33 mouse cellular contexts compared by ENCODE assay signal in the genomic region with DNA sequence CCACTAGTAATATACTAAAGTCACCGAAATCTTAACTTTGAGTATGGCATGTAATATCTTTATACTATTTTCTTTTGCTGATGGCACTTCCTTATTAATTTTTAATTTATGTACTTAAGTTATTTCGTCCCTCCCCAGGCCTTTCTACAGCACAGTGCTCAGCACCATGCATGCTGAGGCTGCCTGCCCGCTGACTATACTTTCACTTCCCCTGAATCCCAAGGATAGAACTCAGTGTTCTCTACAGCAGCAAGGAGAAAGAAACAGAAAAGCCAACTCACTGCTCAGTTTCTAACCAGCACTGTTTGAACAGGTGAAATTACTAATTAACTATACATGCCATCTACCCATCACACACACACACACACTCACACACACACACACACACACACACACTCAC. TPM values are rescaled to one million over a fixed set of nuclear protein-coding genes. Genes with fewer than 3 reads are reported as not detected.
DNase-seq lines count a peak whose midpoint lies in the region; ATAC-seq and TF ChIP-seq lines count a peak whose summit lies in the region.
"Had no signal": no experiment of that assay in that cellular context is flagged by ENCODE, and none has a peak within 500 bp of the region (broad histone marks: within the 10 kb centered on the region; RNA-seq: fewer than 3 reads in every experiment).

No protein-coding gene starts in this region.

- H3K27ac ChIP-seq in liver, adult 2 months (replicated peaks; ENCODE audit: insufficient read depth, low read depth, low read length) = no peak overlapping the region
- no peak overlapping the region for H3K27ac ChIP-seq in liver, embryonic 12.5 days
- peak overlapping the region; percentile 57 for H3K27ac ChIP-seq in bone marrow macrophage, adult 2 months (ENCODE audit: insufficient read depth, low read depth, low read length)
- H3K27ac ChIP-seq: embryonic facial prominence, embryonic 13.5 days; forebrain, embryonic 10.5 days; forebrain, embryonic 15.5 days; heart, embryonic 10.5 days; heart, embryonic 15.5 days; hindbrain, embryonic 12.5 days; hindbrain, postnatal 0 days; intestine, embryonic 15.5 days; layer of hippocampus, adult 2 months; limb, embryonic 10.5 days; limb, embryonic 15.5 days; neural tube, embryonic 12.5 days had no signal

- 71% methylated on average over 3 of the region's 3 CpGs for WGBS in liver, adult 2 months
- WGBS in liver, embryonic 12.5 days (ENCODE audit: insufficient replicate concordance) = 85% methylated on average over 3 of the region's 3 CpGs

- ATAC-seq in liver, embryonic 12.5 days = no peak
- ATAC-seq in megakaryocyte, adult 5-6 weeks (ENCODE audit: poor library complexity, severe bottlenecking) = peak; percentile 83
- ATAC-seq: CD4-positive, CD25-positive, alpha-beta regulatory T cell, adult 4 months; forebrain, embryonic 15.5 days; hindbrain, postnatal 0 days; intestine, embryonic 15.5 days had no signal

- H3K36me3 ChIP-seq in liver, adult 2 months (ENCODE audit: control insufficient read depth, insufficient read depth, low read length) = peaks cover 4% of the 10 kb centered on the region
- H3K36me3 ChIP-seq in liver, embryonic 12.5 days = peaks cover 62% of the 10 kb centered on the region
- peaks cover 4% of the 10 kb centered on the region for H3K36me3 ChIP-seq in splenic B cell, adult 2 months (ENCODE audit: control insufficient read depth, insufficient read depth, low read length, poor library complexity, severe bottlenecking)
- H3K36me3 ChIP-seq: forebrain, embryonic 15.5 days; intestine, embryonic 15.5 days had no signal

- TF ChIP-seq POLR2A in liver, adult 2 months (IDR thresholded peaks at IDR 0.05; ENCODE audit: extremely low read depth, insufficient read depth, low read length) = no peak
- no peak for TF ChIP-seq POLR2A in bone marrow macrophage, adult 2 months (IDR thresholded peaks at IDR 0.05; ENCODE audit: borderline replicate concordance, low read depth, low read length)

- H3K9me3 ChIP-seq in liver, embryonic 12.5 days (replicated peaks) = no peaks in the 10 kb centered on the region
- H3K9me3 ChIP-seq: embryonic facial prominence, embryonic 13.5 days; forebrain, embryonic 10.5 days; forebrain, embryonic 15.5 days; heart, embryonic 10.5 days; heart, embryonic 15.5 days; hindbrain, embryonic 12.5 days; intestine, embryonic 15.5 days; limb, embryonic 10.5 days; limb, embryonic 15.5 days; neural tube, embryonic 12.5 days had no signal

- no peak for TF ChIP-seq CTCF in liver, adult 2 months (IDR thresholded peaks at IDR 0.05; ENCODE audit: low read depth, low read length)
- no peak for TF ChIP-seq CTCF in bone marrow macrophage, adult 2 months (IDR thresholded peaks at IDR 0.05; ENCODE audit: low read depth, low read length)

- H3K79me2 ChIP-seq in liver, adult 2 months (ENCODE audit: control insufficient read depth, insufficient read depth, low read length) = peaks cover 53% of the 10 kb centered on the region; the same call in 1 of the 2 replicates

- H3K4me2 ChIP-seq in liver, embryonic 12.5 days = no peak overlapping the region
- H3K4me2 ChIP-seq: embryonic facial prominence, embryonic 13.5 days; forebrain, embryonic 15.5 days; heart, embryonic 15.5 days; hindbrain, embryonic 12.5 days; intestine, embryonic 15.5 days; limb, embryonic 15.5 days; neural tube, embryonic 12.5 days had no signal

- peaks cover 35% of the 10 kb centered on the region for H3K4me1 ChIP-seq in liver, adult 2 months (ENCODE audit: control insufficient read depth, insufficient read depth, low read length)
- peaks cover 11% of the 10 kb centered on the region; the same call in 1 of the 2 replicates for H3K4me1 ChIP-seq in liver, embryonic 12.5 days
- peaks cover 57% of the 10 kb centered on the region for H3K4me1 ChIP-seq in bone marrow macrophage, adult 2 months (ENCODE audit: control insufficient read depth, insufficient read depth, low read length)
- H3K4me1 ChIP-seq: embryonic facial prominence, embryonic 13.5 days; forebrain, embryonic 10.5 days; hindbrain, embryonic 12.5 days; limb, embryonic 10.5 days; limb, embryonic 15.5 days; neural tube, embryonic 12.5 days had no signal

- H3K27me3 ChIP-seq in liver, adult 2 months (ENCODE audit: control insufficient read depth, insufficient read depth, low read length) = no peaks in the 10 kb centered on the region
- H3K27me3 ChIP-seq in liver, embryonic 12.5 days (replicated peaks) = no peaks in the 10 kb centered on the region
- H3K27me3 ChIP-seq in splenic B cell, adult 2 months (ENCODE audit: control insufficient read depth, insufficient read depth, low read length, poor library complexity, severe bottlenecking) = no peaks in the 10 kb centered on the region
- H3K27me3 ChIP-seq: embryonic facial prominence, embryonic 13.5 days; forebrain, embryonic 15.5 days; heart, embryonic 15.5 days; hindbrain, embryonic 12.5 days; intestine, embryonic 15.5 days; limb, embryonic 15.5 days; neural tube, embryonic 12.5 days had no signal

- DNase-seq in liver, adult 2 months (ENCODE audit: extremely low read depth, low read depth, low spot score) = peak; percentile 33
- DNase-seq in splenic B cell, adult 2 months (ENCODE audit: low read depth, low spot score) = peak; percentile 63
- no peak for DNase-seq in left cerebral cortex, adult 8-10 months (ENCODE audit: low spot score in 2 of 2)
- DNase-seq in ovary, postnatal 36 days (ENCODE audit: low spot score) = no peak
- DNase-seq: adrenal gland, postnatal 36 days; cerebellum, adult 8-10 months; cerebellum, postnatal 36 days; embryo, embryonic 11 days; heart, adult 11 months; kidney, adult 2 months; kidney, postnatal 36 days; lung, postnatal 36 days; midbrain, embryonic 14.5 days; right cerebral cortex, postnatal 14 days; thymus, adult 2 months; thymus, postnatal 36 days had no signal

- no peak overlapping the region for H3K9ac ChIP-seq in liver, adult 2 months (ENCODE audit: low read depth, low read length)
- no peak overlapping the region for H3K9ac ChIP-seq in liver, embryonic 12.5 days
- H3K9ac ChIP-seq: embryonic facial prominence, embryonic 13.5 days; forebrain, embryonic 15.5 days; heart, embryonic 15.5 days; hindbrain, embryonic 12.5 days; intestine, embryonic 15.5 days; limb, embryonic 15.5 days; neural tube, embryonic 12.5 days had no signal

- H3K4me3 ChIP-seq in liver, adult 2 months (ENCODE audit: insufficient read depth, low read depth, low read length) = no peak overlapping the region
- H3K4me3 ChIP-seq in liver, embryonic 12.5 days = no peak overlapping the region
- no peak overlapping the region for H3K4me3 ChIP-seq in bone marrow macrophage, adult 2 months (ENCODE audit: insufficient read depth, low read length)
- H3K4me3 ChIP-seq: embryonic facial prominence, embryonic 13.5 days; forebrain, embryonic 10.5 days; forebrain, embryonic 15.5 days; heart, embryonic 10.5 days; heart, embryonic 15.5 days; hindbrain, embryonic 12.5 days; intestine, embryonic 15.5 days; layer of hippocampus, adult 2 months; limb, embryonic 10.5 days; limb, embryonic 15.5 days; myocyte; neural tube, embryonic 12.5 days had no signal

RNA-seq across cellular contexts. Expression of gene Rab7, which starts 11.6 kb away (rescaled TPM):
- total RNA-seq in liver, adult 2 months (2014; rRNA removed) = 69.7 and 80.9 TPM in 2 replicates
- polyA plus RNA-seq in liver, adult 2 months (2012; rRNA removed) = 134 and 145 TPM in 2 replicates
- 134 and 135 TPM in 2 replicates for polyA plus RNA-seq in liver, embryonic 12.5 days (2016; fragmentation: Nextera tagmentation; extraction: Ambion mirVana)
- polyA plus RNA-seq in bone marrow macrophage, adult 2 months (2012; ENCODE audit: insufficient read depth, insufficient read length, missing spikeins) = 475 and 476 TPM in 2 replicates
- total RNA-seq in megakaryocyte, adult 5-6 weeks (2015) = 429 and 450 TPM in 2 replicates
- total RNA-seq in megakaryocyte, adult 5-6 weeks (2017) = 132 and 169 TPM in 2 replicates
- 100 to 1,000 TPM; 323 to 394 (median 346) TPM for total RNA-seq in left cerebral cortex, adult 8-10 months (2022)

RNA-seq across cellular contexts. Expression of gene Rpn1, which starts 50.8 kb away (rescaled TPM):
- total RNA-seq in liver, adult 2 months (2014; rRNA removed) = 124 and 153 TPM in 2 replicates
- polyA plus RNA-seq in liver, adult 2 months (2012; rRNA removed) = 121 and 149 TPM in 2 replicates
- polyA plus RNA-seq in liver, embryonic 12.5 days (2016; fragmentation: Nextera tagmentation; extraction: Ambion mirVana) = 241 and 253 TPM in 2 replicates
- polyA plus RNA-seq in bone marrow macrophage, adult 2 months (2012; ENCODE audit: insufficient read depth, insufficient read length, missing spikeins) = 148 and 185 TPM in 2 replicates
- total RNA-seq in megakaryocyte, adult 5-6 weeks (2015) = 56.6 and 67.2 TPM in 2 replicates
- 130 and 142 TPM in 2 replicates for total RNA-seq in megakaryocyte, adult 5-6 weeks (2017)
- 100 to 1,000 TPM; 166 to 188 (median 171) TPM for total RNA-seq in left cerebral cortex, adult 8-10 months (2022)

RNA-seq across cellular contexts. Expression of gene H1fx, which starts 52.1 kb away (rescaled TPM):
- 0.13 TPM in 1 of 2 replicates, not detected in the other for total RNA-seq in liver, adult 2 months (2014; rRNA removed)
- 0.11 and 0.52 TPM in 2 replicates for polyA plus RNA-seq in liver, adult 2 months (2012; rRNA removed)
- 14.1 and 15.3 TPM in 2 replicates for polyA plus RNA-seq in liver, embryonic 12.5 days (2016; fragmentation: Nextera tagmentation; extraction: Ambion mirVana)
- 0.91 and 1.1 TPM in 2 replicates for polyA plus RNA-seq in bone marrow macrophage, adult 2 months (2012; ENCODE audit: insufficient read depth, insufficient read length, missing spikeins)
- total RNA-seq in megakaryocyte, adult 5-6 weeks (2015) = 0.11 and 0.14 TPM in 2 replicates
- total RNA-seq in megakaryocyte, adult 5-6 weeks (2017) = not detected in 2 replicates
- total RNA-seq in left cerebral cortex, adult 8-10 months (2022) = 10 to 100 TPM; 45.4 to 53.5 (median 49.3) TPM
- polyA plus RNA-seq: CD4-positive, CD25-positive, alpha-beta regulatory T cell, adult 4 months had no signal

Comparison
In these comparisons a context has a peak if more than half of its experiments do, and no peak if none do; other contexts are left out.
1. DNase-seq: peak in liver, adult 2 months (single experiment) and splenic B cell, adult 2 months (single experiment); none in left cerebral cortex, adult 8-10 months (0 of 2) and ovary, postnatal 36 days (single experiment).
2. RNA of gene H1fx, which starts 52.1 kb away (total RNA-seq): 45.4 to 53.5 TPM in left cerebral cortex, adult 8-10 months; 0.11 to 0.14 TPM in megakaryocyte, adult 5-6 weeks and 0.13 TPM in liver, adult 2 months; every median in the first group is over 10 times any median in the second.